Mouse (Mus musculus) T-helper 1 cell (primary cell): ENCODE results near the gene Atp6v1f.

Experiments used
- in situ Hi-C: fragments of 300-600 bp; cut with MboI, MseI; formaldehyde crosslinking; loops from one replicate; pipeline ENCODE4 v1.15.1; 2025; ENCODE audit warnings: high pct_unique_total_duplicates

The Atp6v1f gene

DNA sequence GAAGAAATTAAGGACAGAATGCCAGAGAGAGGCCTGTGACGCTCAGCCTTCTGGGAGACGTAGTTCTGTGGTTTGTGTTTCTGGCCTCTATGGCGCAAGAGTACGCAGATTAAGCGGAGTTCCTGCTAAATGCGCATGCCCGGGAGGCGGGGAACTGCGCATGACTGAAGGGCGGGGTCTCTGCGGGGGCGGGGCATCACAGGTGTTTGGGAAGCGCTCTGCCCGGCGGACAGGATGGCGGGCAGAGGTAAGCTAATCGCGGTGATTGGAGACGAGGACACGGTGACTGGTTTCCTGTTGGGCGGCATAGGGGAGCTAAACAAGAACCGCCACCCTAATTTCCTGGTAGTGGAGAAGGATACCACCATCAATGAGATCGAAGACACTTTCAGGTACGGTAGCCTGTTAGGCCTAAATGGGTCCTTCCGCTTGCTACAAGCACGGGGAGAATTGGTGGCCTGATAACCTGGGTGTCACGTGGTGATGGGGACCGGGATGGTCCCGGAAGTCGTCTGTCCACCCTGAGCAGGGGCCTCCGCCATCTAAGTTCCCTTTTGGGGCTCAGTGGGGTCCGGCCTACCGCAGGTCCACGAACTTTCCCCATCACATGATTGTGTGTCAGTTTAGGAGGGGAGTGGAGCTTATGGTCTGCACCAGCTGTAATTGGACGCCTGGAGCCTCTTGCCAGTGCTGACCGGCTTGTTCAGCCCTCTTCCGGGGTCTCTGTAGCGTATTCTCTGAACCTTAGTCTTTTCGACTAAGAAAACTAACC lies at the start of gene Atp6v1f:
Gene Atp6v1f (plus strand): TSS at position 136 of the 772 bp plus-strand sequence.
- in situ Hi-C loops, result no loop called here

DNA sequence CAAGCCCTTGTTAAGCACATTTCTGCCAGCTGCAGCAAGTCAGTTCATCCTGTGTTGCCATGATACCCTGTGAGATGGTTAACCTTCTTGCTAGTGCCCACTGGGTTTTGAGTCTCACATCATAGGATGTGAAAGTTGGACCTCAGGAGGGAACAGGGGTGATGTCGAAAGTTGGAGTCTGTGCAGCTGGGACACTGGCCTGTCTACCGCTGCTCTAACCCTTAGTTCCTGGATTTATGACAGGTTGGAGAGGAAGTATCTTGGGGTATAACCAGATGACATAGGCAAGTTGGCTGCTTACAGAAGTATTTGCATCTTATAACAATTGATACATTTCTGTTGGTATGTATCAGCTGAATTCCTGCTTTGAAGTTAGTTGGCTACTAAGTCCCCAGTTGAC lies 46.9 kb upstream of the Atp6v1f start:
- in situ Hi-C loops, result no loop called here

- in situ Hi-C loops, result no loop called here
Measured at GRCm38 (mm10) chr6:29425118-29425517, 42.4 kb upstream of the Atp6v1f start.

GRCm38 (mm10) chr6:29426331-29426730 lies 41.2 kb upstream of the Atp6v1f start:
- in situ Hi-C loops, result no loop called here

GRCm38 (mm10) chr6:29428171-29428570 lies 39.3 kb upstream of the Atp6v1f start:
- in situ Hi-C loops, result no loop called here

DNA sequence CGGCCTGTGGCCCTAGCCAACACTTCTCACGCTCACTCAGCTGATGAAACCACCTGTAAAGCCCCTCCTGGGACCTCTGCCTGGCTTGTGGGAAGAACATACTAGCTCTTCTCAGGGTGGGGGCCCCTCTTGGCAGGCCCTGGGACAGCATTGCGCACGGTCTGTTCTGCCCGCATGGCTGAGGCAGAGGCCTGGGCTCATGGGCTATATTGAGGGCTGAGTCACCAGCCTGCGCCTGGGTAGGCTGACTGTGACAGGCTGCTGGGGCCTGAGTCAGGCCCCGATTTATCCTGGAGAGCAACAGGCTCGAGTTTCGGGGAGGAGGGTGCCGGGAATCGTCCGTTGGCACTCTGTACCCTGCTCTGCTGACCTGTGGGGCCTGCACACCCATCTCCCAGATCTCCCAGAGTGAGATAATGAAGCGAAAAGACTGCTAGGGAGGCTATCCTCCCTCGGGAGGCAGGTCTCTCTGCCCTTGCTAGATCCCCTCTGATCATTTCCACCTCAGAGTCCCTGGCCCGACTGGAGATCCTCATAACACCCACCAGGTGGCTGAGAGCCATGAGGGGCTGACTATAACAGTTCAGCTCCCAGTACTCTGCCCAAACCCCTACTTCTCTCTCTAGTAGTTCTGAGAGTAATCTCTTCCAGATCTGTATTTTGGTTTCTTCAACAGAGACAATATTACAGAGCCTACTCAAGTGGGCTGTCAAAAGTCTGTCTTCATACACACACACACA lies 36.7 kb upstream of the Atp6v1f start:
- in situ Hi-C loops, result no loop called here

DNA sequence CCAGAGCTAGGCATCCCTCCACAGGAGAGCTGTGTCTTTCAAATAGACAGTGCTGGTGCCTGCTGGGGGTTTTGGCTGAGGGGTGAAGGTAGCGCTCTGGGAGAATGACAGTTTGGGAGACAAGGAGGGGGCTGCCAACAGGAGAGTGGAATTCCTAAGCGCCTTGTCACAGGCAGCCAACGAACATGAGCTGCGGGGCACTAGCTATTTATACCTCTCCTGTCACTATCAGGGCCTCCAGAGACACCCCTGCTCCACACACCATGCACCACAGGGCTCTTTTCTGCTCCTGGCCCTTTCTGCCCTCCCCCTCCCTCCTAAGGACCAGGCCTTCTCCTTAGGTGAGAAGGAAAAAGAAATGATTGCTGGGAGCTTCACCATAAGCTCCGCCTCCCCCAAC lies 36.0 kb upstream of the Atp6v1f start:
- in situ Hi-C loops, result no loop called here

- in situ Hi-C loops, result no loop called here
Measured at GRCm38 (mm10) chr6:29432156-29432555, 35.4 kb upstream of the Atp6v1f start.

DNA sequence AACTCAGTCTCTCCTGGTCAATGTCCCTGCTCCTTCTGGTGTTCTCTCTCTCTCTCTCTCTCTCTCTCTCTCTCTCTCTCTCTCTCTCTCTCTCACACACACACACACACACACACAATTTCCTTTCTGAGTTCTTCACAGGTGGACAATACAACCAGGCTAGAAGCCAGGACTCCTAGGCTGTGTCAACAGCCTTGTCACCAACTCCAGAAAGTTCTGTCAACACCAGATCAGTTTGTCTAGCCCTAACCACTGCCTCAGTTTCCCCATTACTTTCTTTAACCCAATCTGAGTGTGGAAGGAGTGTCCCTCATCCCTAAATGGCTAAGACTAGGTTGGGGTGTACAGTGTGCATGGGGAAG lies 34.9 kb upstream of the Atp6v1f start:
- in situ Hi-C loops, result no loop called here

GRCm38 (mm10) chr6:29433038-29433803 lies 34.3 kb upstream of the Atp6v1f start, which contains the start of gene Flnc:
Flnc (plus strand) TSS chr6:29433256.
- in situ Hi-C loops, result no loop called here

DNA sequence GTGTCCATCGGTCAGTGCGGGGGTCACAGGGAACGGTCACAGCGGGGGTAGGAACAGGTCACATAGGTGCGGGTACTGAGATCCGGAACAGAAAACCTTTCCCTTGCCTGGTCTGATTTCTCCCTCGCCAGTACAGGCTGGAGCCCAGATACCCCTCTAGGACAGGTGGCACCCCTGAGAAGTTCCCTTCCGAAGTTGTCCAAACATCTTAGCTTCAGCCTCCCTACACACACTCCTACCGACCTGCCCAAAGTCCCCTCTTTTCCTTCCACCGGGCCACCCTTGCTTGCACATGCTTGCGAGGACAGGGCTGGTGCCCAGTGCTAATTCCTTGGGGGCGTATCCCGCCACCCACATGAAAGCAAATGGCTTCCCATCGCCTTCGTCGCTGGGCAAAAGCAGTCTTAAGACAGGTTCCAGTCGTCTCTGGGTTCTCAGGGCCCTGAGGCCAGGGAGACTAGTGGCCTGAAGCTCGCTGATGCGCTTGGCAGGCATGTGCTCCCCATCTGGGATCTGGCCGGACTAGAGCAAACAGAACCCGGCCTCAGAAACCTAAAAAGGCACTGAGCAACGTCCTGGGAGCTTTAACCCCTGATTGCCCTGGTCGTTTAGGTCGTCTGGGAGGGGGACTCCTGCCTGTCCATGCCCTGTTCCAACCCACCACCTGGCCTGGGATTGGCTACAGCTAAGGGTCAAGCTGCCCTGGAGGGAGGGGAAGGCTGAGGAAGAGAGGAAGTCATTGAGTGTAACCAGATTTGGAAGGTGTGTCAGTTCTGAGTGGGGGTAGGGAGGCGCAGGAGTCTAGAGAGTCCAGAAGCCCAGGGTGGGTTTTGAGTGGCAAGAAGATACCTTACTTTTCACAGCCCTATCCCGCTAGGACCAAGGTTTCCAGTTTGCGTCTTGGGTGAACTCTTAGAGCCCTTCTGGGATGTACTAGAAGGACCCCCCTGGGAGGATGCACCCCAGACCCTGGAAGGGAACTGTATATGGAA lies 33.4 kb upstream of the Atp6v1f start:
- in situ Hi-C loops, result no loop called here

DNA sequence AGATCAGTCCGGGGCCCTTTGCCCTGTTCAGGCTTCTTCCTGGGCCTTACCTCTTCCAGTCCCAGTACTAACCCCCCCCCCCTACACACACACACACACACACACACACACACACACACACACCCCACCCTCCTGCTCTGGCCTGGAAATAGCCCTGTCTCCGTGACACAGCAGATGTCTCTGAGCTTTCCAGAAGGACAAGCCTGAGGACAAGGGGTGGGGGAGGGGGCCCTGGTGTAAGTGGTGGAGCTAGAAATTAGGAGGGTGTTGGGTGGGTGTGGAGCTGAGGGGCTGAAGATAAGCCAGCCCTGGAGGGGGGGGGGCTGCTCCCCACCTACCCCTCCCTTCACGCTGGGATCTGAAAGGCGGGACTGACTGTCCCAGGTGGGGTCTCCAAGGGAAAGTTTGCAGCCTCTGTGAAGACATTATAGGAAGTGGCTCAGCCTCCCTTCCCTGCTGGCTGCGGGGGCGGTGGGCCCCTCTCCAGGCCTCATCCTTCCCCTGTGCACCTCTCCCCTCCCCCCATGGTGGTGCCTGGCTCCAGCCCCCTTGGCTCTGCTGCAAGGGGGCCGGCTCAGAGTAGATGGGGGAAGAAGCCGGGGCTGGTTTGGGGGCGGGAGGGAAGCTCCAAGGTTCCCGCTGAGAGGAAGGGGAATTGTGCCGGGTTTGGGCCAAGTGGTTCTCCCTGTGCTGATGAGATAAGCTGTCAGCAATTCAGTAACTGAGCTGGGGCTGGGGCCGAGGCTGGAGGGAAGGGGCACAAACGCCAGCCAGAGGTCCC lies 32.4 kb upstream of the Atp6v1f start:
- in situ Hi-C loops, result no loop called here

DNA sequence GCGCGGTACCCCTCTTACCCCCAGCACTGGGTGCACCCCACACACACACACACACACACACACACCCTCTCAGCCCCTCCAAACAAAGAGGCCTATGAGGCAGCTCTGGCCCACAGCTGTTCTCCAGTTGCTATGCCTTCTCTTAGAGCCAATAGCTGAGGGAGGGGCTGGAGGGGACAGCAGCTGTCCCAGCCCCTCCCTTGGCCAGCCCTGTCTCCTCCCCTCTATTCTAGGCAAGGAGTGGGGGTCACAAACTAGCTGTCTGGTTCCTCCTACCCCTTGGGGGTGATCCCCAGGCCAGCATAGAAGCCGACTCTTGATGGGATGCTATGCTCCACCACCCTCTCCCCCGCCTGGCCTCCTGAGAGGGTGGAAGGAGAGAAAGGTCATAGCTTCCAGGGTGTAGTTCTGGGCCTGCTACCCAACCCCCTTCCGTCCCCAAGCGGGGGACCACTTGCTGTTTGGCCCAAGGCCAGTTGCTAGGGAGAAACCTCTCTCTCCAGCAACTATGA lies 31.5 kb upstream of the Atp6v1f start:
- in situ Hi-C loops, result no loop called here

DNA sequence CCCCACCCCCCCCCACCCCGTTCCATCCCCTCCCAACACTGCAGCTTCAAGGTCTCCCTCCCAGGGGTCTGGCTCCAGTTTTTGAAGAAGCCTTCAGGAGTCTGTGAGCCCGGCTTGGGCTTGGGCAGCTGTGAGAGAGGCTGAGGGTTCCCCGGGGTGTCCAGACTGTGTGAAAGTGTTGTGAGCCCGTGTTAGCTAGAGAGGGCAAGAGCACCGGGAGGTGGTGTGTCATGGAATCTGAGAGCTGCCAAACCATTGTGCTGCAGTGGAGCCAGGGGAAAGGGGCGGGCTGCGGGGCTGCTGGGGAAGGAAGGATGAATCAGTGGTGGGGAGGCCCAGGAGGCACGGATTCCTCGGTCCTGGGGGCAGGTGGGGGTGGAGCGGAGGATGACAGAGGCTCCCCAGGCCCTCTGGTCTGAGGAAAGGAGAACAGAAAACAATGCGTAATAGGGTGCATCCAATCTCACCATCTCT lies 31.0 kb upstream of the Atp6v1f start:
- in situ Hi-C loops, result no loop called here

- in situ Hi-C loops, result no loop called here
Measured at GRCm38 (mm10) chr6:29439251-29439650, 28.3 kb upstream of the Atp6v1f start.

GRCm38 (mm10) chr6:29439789-29440188 lies 27.7 kb upstream of the Atp6v1f start:
- in situ Hi-C loops, result no loop called here

DNA sequence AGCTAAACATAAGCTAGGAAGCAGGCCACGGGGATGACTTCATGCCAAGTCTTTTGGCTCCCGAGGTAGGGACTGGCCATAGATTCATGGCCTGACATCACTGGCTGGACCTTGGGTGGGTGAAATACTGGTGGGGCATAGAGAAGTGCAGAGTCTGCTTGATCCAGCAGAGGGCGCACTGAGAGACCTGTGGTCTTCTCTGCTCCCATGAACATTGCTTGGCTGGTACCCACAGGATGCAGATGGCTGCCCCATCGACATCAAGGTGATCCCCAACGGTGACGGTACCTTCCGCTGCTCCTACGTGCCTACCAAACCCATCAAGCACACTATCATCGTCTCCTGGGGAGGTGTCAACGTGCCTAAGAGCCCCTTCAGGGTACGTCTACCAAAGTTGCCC lies 22.7 kb upstream of the Atp6v1f start:
- in situ Hi-C loops, result no loop called here

GRCm38 (mm10) chr6:29445354-29445753 lies 22.2 kb upstream of the Atp6v1f start:
- in situ Hi-C loops, result no loop called here

DNA sequence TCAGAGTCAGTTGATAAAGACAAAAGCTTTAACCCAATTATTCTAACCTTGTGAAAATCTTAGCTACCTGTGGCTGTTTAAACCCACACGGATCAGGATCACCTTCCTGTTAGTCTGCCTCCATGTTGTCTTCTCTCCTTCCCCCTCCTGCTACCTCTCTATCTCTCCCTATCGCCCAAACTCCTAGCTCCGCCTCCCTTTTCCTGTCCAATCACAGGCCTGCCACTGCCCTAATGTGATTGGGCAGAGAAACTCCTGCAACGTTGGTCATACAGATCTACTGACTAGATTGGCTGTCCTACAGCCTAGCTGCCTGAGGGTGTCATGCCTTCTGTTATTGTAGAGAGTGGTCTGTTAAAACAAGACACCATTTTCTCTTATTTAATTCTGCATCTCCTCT lies 17.7 kb upstream of the Atp6v1f start:
- in situ Hi-C loops, result no loop called here

DNA sequence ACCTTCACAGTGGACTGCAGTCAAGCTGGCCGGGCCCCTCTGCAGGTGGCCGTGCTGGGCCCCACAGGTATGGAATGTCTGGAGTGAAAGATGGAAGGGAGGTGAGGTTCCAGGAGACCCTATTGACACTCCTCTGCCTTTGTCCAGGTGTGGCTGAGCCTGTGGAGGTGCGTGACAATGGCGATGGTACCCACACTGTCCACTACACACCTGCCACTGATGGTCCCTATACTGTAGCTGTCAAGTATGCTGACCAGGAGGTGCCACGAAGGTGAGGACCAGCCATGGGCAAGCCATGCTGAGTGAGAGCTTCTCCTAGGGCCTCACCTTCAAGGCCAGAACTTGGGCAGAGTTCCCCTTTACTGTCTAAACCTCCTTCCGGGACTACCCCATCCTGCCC lies 16.9 kb upstream of the Atp6v1f start:
- in situ Hi-C loops, result no loop called here
